Mouse (Mus musculus) myocyte (in vitro differentiated cells): ENCODE measurements around the gene Iqsec1. TPM values are rescaled to one million over a fixed set of nuclear protein-coding genes. Genes with fewer than 3 reads are reported as not detected.
"Not testable (repeated sequence)": the region's sequence is repeated elsewhere in the genome, so short reads cannot be mapped to it uniquely, and the experiment has no call there.

Experiments used
- H3K27me3 ChIP-seq: one replicate; pipeline ENCODE4 v1.6.1; 2011; ENCODE audit not compliant: control insufficient read depth, insufficient read depth, insufficient read length
- H3K36me3 ChIP-seq: one replicate; pipeline ENCODE4 v1.6.1; 2011; ENCODE audit not compliant: control insufficient read depth, insufficient read depth
- H3K4me2 ChIP-seq: one replicate; pipeline ENCODE4 v1.6.1; 2011; ENCODE audit warnings: low read depth, control low read depth
- H3K4me3 ChIP-seq: one replicate; pipeline ENCODE4 v1.5.1; 2011; ENCODE audit warnings: mild to moderate bottlenecking, control low read depth, moderate library complexity
- H3K79me2 ChIP-seq: one replicate; pipeline ENCODE4 v1.6.1; 2011; ENCODE audit not compliant: control insufficient read depth, insufficient read depth
- H3ac ChIP-seq: one replicate; pipeline ENCODE4 v1.6.1; 2011; ENCODE audit not compliant: control insufficient read depth, insufficient read length
- CEBPB ChIP-seq: IDR thresholded peaks from 2 replicates; pipeline ENCODE4 v1.6.1; 2011; ENCODE audit warnings: mild to moderate bottlenecking, moderate library complexity; ENCODE audit not compliant: poor library complexity, insufficient read depth, severe bottlenecking
- E2F4 ChIP-seq: IDR thresholded peaks from one replicate; pipeline ENCODE4 v1.6.1; 2011; ENCODE audit warnings: mild to moderate bottlenecking, control low read depth, moderate library complexity; ENCODE audit not compliant: insufficient read depth
- MAX ChIP-seq: IDR thresholded peaks from one replicate; pipeline ENCODE4 v1.6.1; 2011; ENCODE audit warnings: low read depth, mild to moderate bottlenecking, control low read depth
- MYOD1 ChIP-seq, 3 experiments: IDR thresholded peaks; one replicate each; pipeline ENCODE4 v1.6.1; 2011; ENCODE audit warnings: control low read depth in 2 of 3, low read depth in 2 of 3, mild to moderate bottlenecking in 2 of 3, moderate library complexity in 1 of 3; ENCODE audit not compliant: insufficient read length in 2 of 3, control insufficient read depth in 1 of 3
- MYOG ChIP-seq, 3 experiments: IDR thresholded peaks; one replicate each; pipeline ENCODE4 v1.6.1; 2011; ENCODE audit warnings: control low read depth in 2 of 3, low read depth in 2 of 3, mild to moderate bottlenecking in 2 of 3; ENCODE audit not compliant: insufficient read length in 2 of 3, control insufficient read depth in 1 of 3, insufficient read depth in 1 of 3
- POLR2A ChIP-seq: IDR thresholded peaks from one replicate; pipeline ENCODE4 v1.6.1; 2011; ENCODE audit warnings: low read depth, mild to moderate bottlenecking, control low read depth, moderate library complexity; ENCODE audit not compliant: insufficient read length
- POLR2AphosphoS2 ChIP-seq: IDR thresholded peaks from one replicate; pipeline ENCODE4 v1.6.1; 2011; ENCODE audit warnings: low read depth, control low read depth; ENCODE audit not compliant: insufficient read length
- REST ChIP-seq: IDR thresholded peaks from one replicate; pipeline ENCODE4 v1.6.1; 2011; ENCODE audit warnings: mild to moderate bottlenecking, control low read depth, moderate library complexity; ENCODE audit not compliant: insufficient read depth, insufficient read length
- SRF ChIP-seq: IDR thresholded peaks from one replicate; pipeline ENCODE4 v1.6.1; 2011; ENCODE audit warnings: low read depth; ENCODE audit not compliant: control insufficient read depth, insufficient read length
- TCF12 ChIP-seq: IDR thresholded peaks from one replicate; pipeline ENCODE4 v1.6.1; 2011; ENCODE audit warnings: mild to moderate bottlenecking, control low read depth; ENCODE audit not compliant: poor library complexity, insufficient read depth, severe bottlenecking
- TCF3 ChIP-seq: IDR thresholded peaks from one replicate; pipeline ENCODE4 v1.6.1; 2011; ENCODE audit warnings: low read depth, control low read depth; ENCODE audit not compliant: insufficient read length
- USF1 ChIP-seq: IDR thresholded peaks from one replicate; pipeline ENCODE4 v1.6.1; 2011; ENCODE audit warnings: low read depth, mild to moderate bottlenecking, control low read depth, moderate library complexity
- polyA plus RNA-seq: library from polyadenylated mRNA; unstranded; fragments of >200 nt; fragmentation: generic; extraction: Trizol; gene quantifications from one replicate; pipeline ENCODE4 v1.2.1, GENCODE M21; 2012; ENCODE audit warnings: missing spikeins

Gene Iqsec1
- polyA plus RNA-seq, 1 experiment, result 43.4 TPM

GRCm38 (mm10) chr6:90659913-90660312 lies 328.6 kb downstream of the Iqsec1 start:
- Histone ChIP-seq H3ac (no peak overlapping the region), H3K4me2 (no peak overlapping the region), H3K4me3 (no peak overlapping the region), H3K27me3 (no peaks in the 10 kb centered on the region), H3K79me2 (no peaks in the 10 kb centered on the region), H3K36me3 (peaks cover 3% of the 10 kb centered on the region)
- TF ChIP-seq CEBPB (no peak), SRF (no peak), TCF12 (no peak), TCF3 (no peak), POLR2AphosphoS2 (no peak), POLR2A (no peak), MAX (no peak)

GRCm38 (mm10) chr6:90656344-90656850 lies 332.1 kb downstream of the Iqsec1 start:
- H3ac ChIP-seq, H3K4me2 ChIP-seq, H3K36me3 ChIP-seq, H3K27me3 ChIP-seq, H3K4me3 ChIP-seq, H3K79me2 ChIP-seq: not testable (repeated sequence)

GRCm38 (mm10) chr6:90653736-90654135 lies 334.7 kb downstream of the Iqsec1 start:
- no peak for TF ChIP-seq USF1
- no peak for TF ChIP-seq POLR2A
- TF ChIP-seq TCF3, result no peak
- TF ChIP-seq REST, result no peak
- no peak for TF ChIP-seq POLR2AphosphoS2
- TF ChIP-seq CEBPB, result no peak
- no peak for TF ChIP-seq MYOG (IDR thresholded peaks at IDR 0.05; ENCODE audit: control insufficient read depth in 1 of 3, insufficient read depth in 1 of 3, insufficient read length in 2 of 3, low read depth in 2 of 3)
- no peak for TF ChIP-seq MYOD1 (IDR thresholded peaks at IDR 0.05; ENCODE audit: control insufficient read depth in 1 of 3, insufficient read length in 2 of 3, low read depth in 2 of 3)
- no peak for TF ChIP-seq E2F4
- TF ChIP-seq SRF, result no peak
- no peak for TF ChIP-seq TCF12
- TF ChIP-seq MAX, result no peak
- Histone ChIP-seq H3K4me3 (no peak overlapping the region), H3K79me2 (no peaks in the 10 kb centered on the region)

GRCm38 (mm10) chr6:90650634-90651033 lies 337.9 kb downstream of the Iqsec1 start:
- H3K4me3 ChIP-seq, result no peak overlapping the region
- H3K79me2 ChIP-seq, result no peaks in the 10 kb centered on the region
- H3ac ChIP-seq, result no peak overlapping the region
- peaks cover 13% of the 10 kb centered on the region for H3K27me3 ChIP-seq
- H3K4me2 ChIP-seq, result no peak overlapping the region
- TF ChIP-seq CEBPB (no peak), E2F4 (no peak), REST (no peak), TCF3 (no peak), POLR2A (no peak), SRF (no peak), MYOD1 (IDR thresholded peaks at IDR 0.05; ENCODE audit: control insufficient read depth in 1 of 3, insufficient read length in 2 of 3, low read depth in 2 of 3) (no peak), TCF12 (no peak), MYOG (IDR thresholded peaks at IDR 0.05; ENCODE audit: control insufficient read depth in 1 of 3, insufficient read depth in 1 of 3, insufficient read length in 2 of 3, low read depth in 2 of 3) (no peak), USF1 (no peak), POLR2AphosphoS2 (no peak), MAX (no peak)
- H3K36me3 ChIP-seq, result no peaks in the 10 kb centered on the region

More at GRCm38 (mm10) chr6:90653736-90654135, 334.7 kb downstream of the Iqsec1 start:
- no peaks in the 10 kb centered on the region for H3K36me3 ChIP-seq
- no peak overlapping the region for H3K4me2 ChIP-seq
- no peak overlapping the region for H3ac ChIP-seq
- no peaks in the 10 kb centered on the region for H3K27me3 ChIP-seq

- no peaks in the 10 kb centered on the region for H3K36me3 ChIP-seq
- no peak overlapping the region for H3ac ChIP-seq
- TF ChIP-seq USF1, result no peak
- no peak for TF ChIP-seq POLR2AphosphoS2
- H3K79me2 ChIP-seq, result no peaks in the 10 kb centered on the region
- no peak overlapping the region for H3K4me3 ChIP-seq
- peaks cover 17% of the 10 kb centered on the region for H3K27me3 ChIP-seq
- H3K4me2 ChIP-seq, result no peak overlapping the region
These were observed 339.2 kb downstream of the Iqsec1 start for GRCm38 (mm10) chr6:90649279-90649678.

GRCm38 (mm10) chr6:90648391-90648790 lies 340.1 kb downstream of the Iqsec1 start:
- H3ac ChIP-seq, result no peak overlapping the region
- H3K79me2 ChIP-seq, result no peaks in the 10 kb centered on the region
- H3K36me3 ChIP-seq, result no peaks in the 10 kb centered on the region
- H3K4me3 ChIP-seq, result no peak overlapping the region
- peaks cover 17% of the 10 kb centered on the region for H3K27me3 ChIP-seq
- H3K4me2 ChIP-seq, result no peak overlapping the region
- no peak for TF ChIP-seq POLR2AphosphoS2
- TF ChIP-seq MAX, result no peak
- TF ChIP-seq MYOD1 (IDR thresholded peaks at IDR 0.05; ENCODE audit: control insufficient read depth in 1 of 3, insufficient read length in 2 of 3, low read depth in 2 of 3), result no peak
- TF ChIP-seq CEBPB, result no peak
- TF ChIP-seq REST, result no peak
- no peak for TF ChIP-seq SRF
- TF ChIP-seq MYOG (IDR thresholded peaks at IDR 0.05; ENCODE audit: control insufficient read depth in 1 of 3, insufficient read depth in 1 of 3, insufficient read length in 2 of 3, low read depth in 2 of 3), result no peak
- TF ChIP-seq POLR2A, result no peak
- no peak for TF ChIP-seq USF1
- TF ChIP-seq TCF3, result no peak
- no peak for TF ChIP-seq E2F4
- no peak for TF ChIP-seq TCF12
